Mouse (Mus musculus): ENCODE results near the gene Ak5. TPM values are rescaled to one million over a fixed set of nuclear protein-coding genes. Genes with fewer than 3 reads are reported as not detected.

Ak5 gene
- polyA plus RNA-seq, 1 experiment from 2014 or later: 1.2 TPM

Other genes with a start within 250 kb of the Ak5 start
- 32.5 and 34.1 TPM in 2 replicates for gene Pigk, start 45.7 kb upstream of the Ak5 start, polyA plus RNA-seq (2016; fragmentation: Nextera tagmentation; extraction: Ambion mirVana)